Mouse (Mus musculus) ovary, postnatal 10 days (tissue): Measurements from ENCODE around the gene Lrch1.

Source experiments
- DNase-seq: peaks from one replicate; pipeline ENCODE4 v3.0.0; 2022; ENCODE audit warnings: low spot score

The Lrch1 gene

DNA sequence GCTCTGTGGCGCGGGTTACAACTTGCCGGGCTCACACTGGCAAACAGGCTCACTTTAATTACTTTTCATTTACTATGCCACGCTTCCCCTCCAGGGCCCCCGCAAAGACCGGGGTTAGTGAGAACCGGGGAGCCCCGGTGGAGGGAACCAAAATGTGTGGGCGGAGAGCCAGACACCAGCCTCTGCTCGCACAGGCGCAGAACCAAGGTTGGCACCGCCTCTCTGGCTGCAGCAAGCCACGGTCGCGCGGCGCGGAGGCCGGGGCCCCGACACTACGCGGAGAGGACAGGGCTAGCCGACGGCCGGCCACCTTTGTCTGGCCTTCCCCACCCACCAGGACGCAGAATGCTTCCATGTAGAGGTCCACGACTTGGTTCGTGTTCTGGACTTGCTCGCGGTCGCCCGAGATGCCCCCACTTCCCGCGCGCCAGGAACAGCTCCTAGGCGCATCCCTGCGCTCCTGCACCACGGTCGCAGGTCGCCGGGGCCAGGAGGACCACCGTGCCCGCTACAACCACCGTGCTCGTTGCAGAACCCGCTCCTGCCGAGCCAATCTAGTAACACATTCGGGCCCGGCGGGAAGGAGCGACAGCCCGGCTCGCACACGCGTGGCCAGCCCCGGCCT is 813 bp downstream of the Lrch1 start:
- DNase-seq = peak; percentile 60

DNA sequence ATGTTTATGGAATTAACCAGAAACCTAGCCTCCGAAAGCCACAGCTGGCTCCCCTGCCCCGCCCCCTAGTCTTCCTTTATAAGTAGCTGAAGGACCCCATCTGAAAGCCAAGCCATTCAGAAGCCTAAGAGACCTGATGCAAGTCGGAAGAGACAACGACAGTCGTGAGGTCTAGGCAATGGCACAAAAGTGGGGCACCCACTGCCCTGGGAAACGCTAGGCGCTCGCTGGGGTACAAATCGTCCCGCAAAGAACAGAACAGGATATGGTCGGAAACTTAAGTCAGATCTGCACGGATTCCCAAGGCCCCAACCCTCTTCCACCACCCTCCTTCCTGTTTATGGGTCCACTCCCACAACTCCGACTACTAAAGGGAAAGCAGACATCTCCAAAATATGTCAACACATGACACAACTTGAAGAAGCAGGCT is 1.3 kb downstream of the Lrch1 start:
- no peak for DNase-seq

DNA sequence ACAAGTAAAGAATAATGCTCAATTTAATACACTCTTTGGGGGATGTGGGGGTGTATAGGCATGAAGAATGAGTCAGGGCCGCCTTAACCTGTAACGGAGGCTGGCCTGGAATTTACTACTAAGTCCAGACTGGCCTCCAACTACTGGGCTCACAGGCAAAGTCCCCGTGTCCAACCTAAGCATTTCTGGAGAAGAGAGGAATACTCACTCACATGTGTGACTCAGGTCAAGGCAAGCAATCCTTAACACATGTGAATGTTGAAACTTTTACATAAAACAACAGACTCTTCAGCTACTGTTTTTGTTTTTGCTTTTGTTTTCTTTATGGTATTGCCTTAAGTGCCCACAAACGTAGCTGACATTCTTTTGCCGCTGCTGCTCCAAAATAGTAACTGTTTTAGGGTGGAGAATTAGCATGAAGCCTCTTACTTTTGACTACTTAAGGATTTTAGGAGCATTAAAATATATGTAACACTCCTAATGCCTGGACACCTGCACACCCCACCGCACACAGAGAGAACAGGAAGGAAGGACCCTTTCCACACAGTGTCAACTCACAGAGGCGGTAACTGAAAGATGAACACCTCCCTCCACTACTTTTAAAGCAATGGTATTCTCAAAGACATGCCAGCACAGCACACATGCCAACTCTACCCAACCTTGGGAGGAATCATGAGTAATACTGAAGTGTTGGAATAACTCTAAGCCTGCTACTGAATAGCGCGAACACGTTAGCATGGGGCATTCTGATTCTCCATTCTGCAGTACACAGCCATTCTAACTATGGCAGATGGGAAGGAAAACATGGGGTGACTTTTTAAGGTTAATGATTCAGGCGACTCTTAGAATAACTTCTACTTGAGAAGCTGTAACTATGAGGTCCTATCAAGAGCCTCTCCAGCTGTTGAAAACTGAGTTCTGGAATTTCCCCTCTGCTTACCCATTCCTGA is 2.1 kb downstream of the Lrch1 start:
- DNase-seq = no peak

DNA sequence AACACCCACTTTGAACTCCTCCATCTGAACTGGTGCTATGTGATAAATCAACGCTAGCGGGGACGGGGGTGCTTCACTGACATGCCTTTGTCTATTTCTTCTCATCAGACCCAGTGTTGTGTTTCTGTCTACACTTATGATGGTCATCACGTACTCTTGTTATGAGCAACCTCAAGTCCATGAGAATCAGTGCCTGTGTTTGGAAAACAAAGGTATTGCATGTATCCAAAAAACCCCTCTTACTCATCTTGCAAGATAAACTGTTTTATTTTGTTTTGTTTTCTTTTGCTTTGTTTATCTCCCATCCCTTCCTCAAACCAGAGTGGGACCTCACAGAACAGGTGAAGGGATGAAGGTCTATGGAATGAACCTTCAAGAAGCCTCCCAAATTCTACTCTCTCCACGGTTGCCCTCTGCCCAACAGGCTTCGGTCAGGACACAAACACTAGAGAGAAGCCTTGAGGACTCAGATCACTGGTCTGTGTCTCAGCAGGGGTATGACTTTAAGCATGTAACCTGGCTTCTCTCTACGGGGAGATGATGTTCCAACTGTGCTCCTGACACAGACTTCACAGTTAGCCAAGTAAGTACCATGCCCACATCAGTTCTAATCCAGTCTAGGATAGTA is 3.4 kb downstream of the Lrch1 start:
- DNase-seq = no peak

GRCm38 (mm10) chr14:74943581-74944117 is 4.0 kb downstream of the Lrch1 start:
- no peak for DNase-seq

GRCm38 (mm10) chr14:74943024-74943423 is 4.7 kb downstream of the Lrch1 start:
- DNase-seq = no peak

DNA sequence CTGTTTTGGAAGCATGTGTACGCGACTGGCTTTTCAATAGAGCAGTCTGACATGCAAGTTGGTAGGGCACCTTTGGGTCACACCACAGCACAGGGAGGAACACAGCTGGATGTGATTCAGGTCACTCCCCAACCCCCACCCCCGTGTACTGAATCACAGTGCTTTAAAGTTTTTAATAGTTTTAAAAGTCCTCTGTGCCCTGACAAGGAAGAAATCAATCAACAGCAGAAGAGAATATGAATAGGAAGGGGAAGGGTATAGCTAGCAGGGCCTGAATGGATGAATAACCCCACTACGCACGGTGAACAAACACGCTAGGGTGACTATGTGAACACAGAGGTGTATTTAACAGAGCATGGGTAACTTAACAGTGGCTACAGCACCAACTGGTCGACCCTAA is 6.1 kb downstream of the Lrch1 start:
- DNase-seq = no peak

DNA sequence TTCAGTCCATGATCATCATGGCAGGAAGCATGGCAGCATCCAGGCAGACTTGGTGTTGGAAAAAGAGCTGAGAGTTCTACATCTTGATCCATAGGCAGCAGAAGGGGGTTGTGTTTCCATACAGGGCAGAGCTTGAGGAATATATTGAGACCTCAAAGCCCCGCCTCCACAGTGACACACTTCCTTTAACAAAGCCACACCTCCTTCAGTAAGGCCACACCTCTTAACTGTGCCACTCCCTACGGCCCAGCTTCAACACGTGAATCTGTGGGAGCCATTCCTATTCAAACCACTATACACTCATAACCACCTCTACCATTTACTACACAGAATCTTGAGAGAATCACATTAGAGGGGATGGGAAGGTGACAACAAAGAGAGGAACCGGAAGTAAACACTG is 6.9 kb downstream of the Lrch1 start:
- DNase-seq = no peak

DNA sequence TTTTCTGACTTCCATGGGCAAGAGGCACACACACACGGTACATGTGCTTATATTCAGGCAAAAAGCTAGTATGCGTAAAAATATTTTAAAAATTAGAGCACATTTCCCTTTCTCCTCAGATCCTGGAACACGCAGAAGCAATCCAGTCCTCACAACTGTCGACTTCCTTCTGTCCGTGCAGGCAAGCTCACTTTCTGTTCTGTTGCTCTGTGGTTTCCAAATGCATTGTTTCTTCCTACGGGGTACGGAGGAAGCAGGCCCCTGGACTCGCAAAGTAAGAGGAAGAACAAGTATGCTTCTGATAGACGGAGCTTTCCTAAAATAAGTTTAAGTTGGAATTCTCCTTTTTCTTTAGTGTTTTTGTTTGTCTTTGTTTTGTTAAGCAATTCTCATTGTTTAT is 8.3 kb downstream of the Lrch1 start:
- no peak for DNase-seq

GRCm38 (mm10) chr14:74938896-74939295 is 8.8 kb downstream of the Lrch1 start:
- no peak for DNase-seq

DNA sequence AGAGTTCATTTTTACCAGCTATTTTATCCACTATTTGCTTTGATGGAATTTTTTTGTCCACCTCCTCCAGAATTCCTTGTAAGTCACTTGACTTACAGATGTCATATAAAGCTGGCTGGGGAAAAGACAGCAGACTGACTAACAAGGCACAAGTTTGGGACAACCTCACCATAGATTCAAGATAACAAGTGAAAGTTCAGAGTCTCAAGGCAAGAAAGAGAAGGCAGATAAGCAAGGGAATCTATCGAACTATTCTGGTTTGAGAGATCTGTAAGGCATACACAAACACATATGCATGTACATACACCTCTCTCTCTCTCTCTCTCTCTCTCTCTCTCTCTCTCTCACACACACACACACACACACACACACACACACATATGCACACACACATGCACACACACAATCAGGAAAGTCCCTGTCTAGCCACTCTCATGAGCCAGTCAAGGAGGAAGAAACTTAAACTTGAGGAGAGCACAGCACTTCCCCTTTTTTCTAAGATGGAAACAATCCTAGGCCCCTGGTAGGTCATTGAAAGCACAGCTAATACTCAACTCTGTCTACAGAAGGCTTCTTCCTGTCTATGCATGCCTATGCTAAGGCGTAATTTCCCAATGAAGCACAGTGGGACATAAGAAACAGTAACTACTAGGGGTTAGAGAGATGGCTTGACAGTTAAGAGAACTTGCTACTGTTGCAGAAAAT is 11.0 kb downstream of the Lrch1 start:
- no peak for DNase-seq

DNA sequence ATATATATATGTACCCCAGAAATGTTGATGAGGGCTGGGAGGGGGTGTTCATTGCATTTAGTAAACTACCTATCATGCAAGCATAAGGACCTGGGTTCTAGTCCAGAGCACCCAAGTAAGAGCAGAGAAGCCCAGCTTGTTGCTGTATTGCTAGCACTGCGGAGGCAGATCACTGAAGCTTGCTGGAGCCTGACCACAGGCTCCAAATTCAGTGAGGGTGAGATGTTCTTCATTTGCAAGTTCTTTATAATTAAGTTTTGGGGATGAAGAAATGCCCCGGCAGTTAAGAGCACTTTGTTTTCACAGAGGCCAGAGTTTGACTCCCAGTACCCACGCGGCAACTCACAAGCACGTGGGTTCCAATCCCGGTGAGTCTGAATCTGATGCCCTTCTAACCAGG is 12.6 kb downstream of the Lrch1 start:
- DNase-seq = no peak

DNA sequence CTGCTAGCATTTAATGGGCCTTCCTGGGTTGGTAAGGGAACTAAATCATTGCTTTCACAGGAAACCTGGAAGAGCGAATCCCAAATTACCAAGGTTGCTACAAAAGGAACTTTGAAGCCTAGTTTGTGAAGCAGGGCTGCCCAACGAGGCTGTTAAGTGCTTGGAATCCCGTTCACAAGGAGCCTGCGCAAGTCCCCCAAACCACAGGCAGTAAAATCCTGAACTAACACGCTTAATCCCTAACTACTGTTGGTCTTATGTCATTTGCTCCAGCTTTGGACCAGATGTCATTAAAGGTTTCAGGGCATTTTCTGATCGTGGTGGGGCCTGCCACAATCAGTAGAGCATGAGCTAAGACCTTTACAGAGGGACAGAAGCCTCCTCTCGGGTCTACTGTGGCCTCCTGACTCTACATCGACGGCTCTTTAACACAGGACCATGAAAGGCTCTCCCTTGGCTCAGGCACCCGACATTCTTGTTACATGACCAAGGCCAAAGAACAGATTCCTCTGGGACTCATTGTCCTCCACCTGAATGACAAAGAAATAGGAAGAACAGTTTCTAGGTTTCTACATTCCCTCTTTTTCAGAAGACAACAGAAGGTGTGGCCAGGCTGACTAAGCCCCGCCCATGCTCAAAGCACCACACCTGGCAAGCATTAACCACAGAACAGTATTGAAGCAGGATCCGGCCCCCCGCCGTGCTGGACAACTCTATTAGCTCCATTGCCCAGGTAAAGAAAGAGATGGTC is 13.5 kb downstream of the Lrch1 start:
- DNase-seq = no peak

- DNase-seq = no peak
Observed at GRCm38 (mm10) chr14:74929739-74930138, 17.9 kb downstream of the Lrch1 start.

DNA sequence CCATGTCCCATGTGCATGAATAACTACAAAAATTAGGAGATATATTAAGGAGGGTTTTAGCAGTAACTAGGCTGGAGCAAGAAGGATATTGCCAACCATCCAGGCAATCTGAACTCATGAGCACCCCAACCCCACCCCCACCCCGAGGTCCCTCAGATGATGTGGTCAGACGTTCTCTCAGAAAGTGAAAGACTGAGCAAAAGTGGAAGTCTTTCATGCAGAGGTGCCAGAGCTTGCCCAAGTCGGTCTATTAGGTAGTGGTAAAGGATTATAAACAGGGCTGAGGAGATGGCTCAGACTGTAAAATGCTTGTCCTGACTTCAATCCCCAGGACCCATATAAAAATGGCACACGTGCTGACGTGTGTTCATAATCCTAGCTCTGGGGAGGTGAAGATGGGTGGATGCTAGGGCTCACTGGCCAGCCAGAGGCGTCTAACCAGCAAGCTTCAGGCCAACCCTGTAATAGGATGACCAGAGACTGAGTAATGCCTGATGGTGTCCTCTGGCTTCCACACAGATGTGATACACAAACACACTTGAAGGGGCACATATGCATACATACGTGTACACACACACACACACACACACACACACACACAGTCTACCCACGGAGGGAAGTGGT is 18.8 kb downstream of the Lrch1 start:
- no peak for DNase-seq

GRCm38 (mm10) chr14:74926899-74927571 is 20.6 kb downstream of the Lrch1 start:
- no peak for DNase-seq

GRCm38 (mm10) chr14:74925951-74926517 is 21.6 kb downstream of the Lrch1 start:
- DNase-seq = no peak

DNA sequence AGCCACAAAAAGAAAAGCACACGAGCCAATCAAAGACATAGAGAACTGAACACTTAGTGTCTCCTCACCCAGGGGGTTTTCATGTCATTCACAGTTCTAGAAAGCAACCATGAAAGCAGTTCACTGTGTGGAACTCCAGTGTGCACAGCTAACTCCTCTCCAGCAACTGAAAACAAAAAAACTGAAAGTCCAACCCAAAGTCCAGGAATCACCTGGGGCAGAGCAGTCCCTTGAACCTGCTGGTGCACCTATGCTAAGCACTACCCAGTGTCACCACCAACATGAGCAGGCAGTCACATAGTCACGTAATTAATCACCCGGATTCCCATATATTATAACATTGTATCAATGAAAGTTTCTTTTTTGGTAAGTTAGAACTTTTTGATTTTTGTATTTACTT is 23.2 kb downstream of the Lrch1 start:
- no peak for DNase-seq

DNA sequence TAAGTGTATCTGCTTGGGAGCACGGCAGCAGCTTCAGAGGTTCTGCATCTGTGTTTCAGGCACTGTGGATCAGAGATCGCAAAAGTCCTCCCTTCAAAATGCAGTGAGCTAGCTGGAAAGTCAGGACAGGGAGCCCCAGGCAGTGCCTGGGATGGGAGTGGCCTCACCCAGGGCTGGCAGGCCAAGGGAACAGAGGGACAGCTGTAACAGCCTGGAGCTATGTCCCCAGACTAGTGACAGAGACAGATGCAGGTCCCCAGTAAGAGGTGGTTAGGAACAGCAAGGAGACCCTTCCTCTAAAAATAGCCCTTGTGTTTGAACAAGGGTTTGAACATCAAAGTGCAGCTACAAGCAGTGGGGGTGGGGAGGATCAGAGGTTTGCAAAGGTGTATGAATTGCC is 23.6 kb downstream of the Lrch1 start:
- no peak for DNase-seq
